ENCODE assay signal across 8 mouse cellular contexts in the genomic region with DNA sequence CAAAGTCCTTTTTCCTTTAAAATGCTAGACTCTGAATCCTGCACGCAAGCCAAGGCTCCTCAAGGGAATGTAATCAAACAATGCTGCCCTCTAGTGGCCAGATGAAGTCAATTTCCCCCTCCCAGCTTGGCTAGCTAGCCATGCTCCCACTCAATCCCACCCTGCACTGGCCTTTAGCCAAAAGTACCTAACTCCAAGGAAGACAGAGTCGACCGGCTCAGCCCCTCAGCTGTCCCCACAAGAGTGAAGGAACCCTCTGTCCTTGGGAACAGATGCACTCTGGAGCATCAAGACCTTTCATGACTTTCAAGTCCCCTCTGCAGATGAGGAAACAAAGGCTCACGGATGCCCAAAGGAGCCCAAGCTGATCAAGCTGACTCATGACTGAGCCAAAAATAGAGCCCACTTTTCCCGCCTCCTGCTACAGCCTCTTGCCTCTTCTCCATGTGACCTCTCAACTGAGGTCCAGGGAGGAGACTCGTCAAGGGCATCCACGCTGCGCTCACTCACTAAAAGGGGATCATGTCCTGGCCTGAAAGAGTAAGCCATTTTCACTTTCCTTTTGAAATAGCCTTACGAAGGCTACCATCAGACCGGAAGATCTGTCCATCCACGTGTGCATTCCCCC. TPM values are rescaled to one million over a fixed set of nuclear protein-coding genes. Genes with fewer than 3 reads are reported as not detected.
DNase-seq lines count a peak whose midpoint lies in the region; ATAC-seq and TF ChIP-seq lines count a peak whose summit lies in the region.

No protein-coding gene starts in this region.

- H3K9me3 ChIP-seq in intestine, embryonic 16.5 days (ENCODE audit: control insufficient read depth, low read length) = no peaks in the 10 kb centered on the region
- H3K9me3 ChIP-seq in liver, embryonic 14.5 days (ENCODE audit: control insufficient read depth, low read length) = no peaks in the 10 kb centered on the region
- no peaks in the 10 kb centered on the region for H3K9me3 ChIP-seq in neural tube, embryonic 13.5 days

- 56% methylated on average over 11 of the region's 11 CpGs for WGBS in intestine, embryonic 16.5 days
- 41% methylated on average over 11 of the region's 11 CpGs for WGBS in liver, embryonic 14.5 days (ENCODE audit: insufficient replicate concordance)
- WGBS in neural tube, embryonic 13.5 days = 62% methylated on average over 11 of the region's 11 CpGs

- no peak overlapping the region for H3K27ac ChIP-seq in intestine, embryonic 16.5 days (ENCODE audit: low read length)
- H3K27ac ChIP-seq in liver, embryonic 14.5 days = no peak overlapping the region
- no peak overlapping the region for H3K27ac ChIP-seq in neural tube, embryonic 13.5 days (replicated peaks)

- H3K36me3 ChIP-seq in intestine, embryonic 16.5 days (ENCODE audit: control insufficient read depth, insufficient read depth, low read length) = no peaks in the 10 kb centered on the region; the same call in 1 of the 2 replicates
- H3K36me3 ChIP-seq in liver, embryonic 14.5 days (replicated peaks; ENCODE audit: control insufficient read depth, insufficient read depth, low read depth) = no peaks in the 10 kb centered on the region
- peaks cover 18% of the 10 kb centered on the region; the same call in 1 of the 2 replicates for H3K36me3 ChIP-seq in neural tube, embryonic 13.5 days

- peak; percentile 83 for TF ChIP-seq CTCF in liver, embryonic 14.5 days (IDR thresholded peaks at IDR 0.05; ENCODE audit: low read depth)

- no peaks in the 10 kb centered on the region for H3K27me3 ChIP-seq in intestine, embryonic 16.5 days (replicated peaks; ENCODE audit: control insufficient read depth, insufficient read depth, low read length)
- H3K27me3 ChIP-seq in liver, embryonic 14.5 days (ENCODE audit: control insufficient read depth, insufficient read depth, low read length) = no peaks in the 10 kb centered on the region
- H3K27me3 ChIP-seq in neural tube, embryonic 13.5 days = no peaks in the 10 kb centered on the region

- H3K4me1 ChIP-seq in intestine, embryonic 16.5 days (ENCODE audit: control insufficient read depth, insufficient read depth, low read length) = no peaks in the 10 kb centered on the region
- no peaks in the 10 kb centered on the region for H3K4me1 ChIP-seq in liver, embryonic 14.5 days (replicated peaks; ENCODE audit: control insufficient read depth in 2 of 2, insufficient read depth in 2 of 2, low read length in 1 of 2)
- H3K4me1 ChIP-seq in neural tube, embryonic 13.5 days (replicated peaks) = peaks cover 8% of the 10 kb centered on the region

- no peak overlapping the region for H3K4me2 ChIP-seq in intestine, embryonic 16.5 days (ENCODE audit: low read depth, low read length)
- H3K4me2 ChIP-seq in liver, embryonic 14.5 days (ENCODE audit: low read depth) = no peak overlapping the region
- no peak overlapping the region for H3K4me2 ChIP-seq in neural tube, embryonic 13.5 days

- DNase-seq in B cell, adult 2 months = peak; percentile 70
- DNase-seq in MN1 (ENCODE audit: low spot score) = peak; percentile 73
- peak; percentile 89 to 95 for DNase-seq in cerebellum, postnatal 10 days
- DNase-seq in gastrocnemius, postnatal 14 days = peak; percentile 40
- DNase-seq in liver, embryonic 14.5 days (ENCODE audit: low read depth in 3 of 3, low spot score in 3 of 3) = peak; percentile 13 to 39 (median 19)
- DNase-seq in thymus, postnatal 36 days = peak; percentile 49 to 52

- intact Hi-C loops in gastrocnemius, postnatal 14 days (cut with DNase I; ENCODE audit: low total_unique reads) = loop anchor here (5.0 to 10.0 kb wide), 3 partner anchors 73 to 325 kb away; no protein-coding TSS in a partner anchor

- H3K9ac ChIP-seq in intestine, embryonic 16.5 days (ENCODE audit: low read depth, low read length) = no peak overlapping the region
- no peak overlapping the region for H3K9ac ChIP-seq in liver, embryonic 14.5 days (replicated peaks)
- no peak overlapping the region for H3K9ac ChIP-seq in neural tube, embryonic 13.5 days

- TF ChIP-seq EP300 in liver, embryonic 14.5 days (IDR thresholded peaks at IDR 0.05; ENCODE audit: low read depth) = no peak

- no peak overlapping the region for H3K4me3 ChIP-seq in intestine, embryonic 16.5 days (ENCODE audit: low read length)
- no peak overlapping the region for H3K4me3 ChIP-seq in liver, embryonic 14.5 days (ENCODE audit: insufficient read depth in 1 of 2, low read depth in 2 of 2, low read length in 2 of 2)
- no peak overlapping the region for H3K4me3 ChIP-seq in neural tube, embryonic 13.5 days

- peak; percentile 50 for ATAC-seq in intestine, embryonic 16.5 days
- no peak for ATAC-seq in liver, embryonic 14.5 days (ENCODE audit: insufficient read depth)
- peak; percentile 58 for ATAC-seq in neural tube, embryonic 13.5 days (ENCODE audit: low read depth)

RNA-seq across cellular contexts. Expression of a gene that starts 32.1 kb away (rescaled TPM):
- 1 to 10 TPM; 3.6 to 4.7 TPM for total RNA-seq in gastrocnemius, postnatal 14 days (2021)
- 14.6 and 14.7 TPM in 2 replicates for polyA plus RNA-seq in intestine, embryonic 16.5 days (2015; fragmentation: Nextera tagmentation; extraction: Ambion mirVana)
- polyA plus RNA-seq in liver, embryonic 14.5 days (2012; rRNA removed) = 2.2 and 3.3 TPM in 2 replicates
- 5.5 and 5.9 TPM in 2 replicates for polyA plus RNA-seq in liver, embryonic 14.5 days (2014; fragmentation: Nextera tagmentation; extraction: Ambion mirVana)
- 30.7 and 34.0 TPM in 2 replicates for polyA plus RNA-seq in neural tube, embryonic 13.5 days (2015; fragmentation: Nextera tagmentation; extraction: Ambion mirVana)

Comparison
In these comparisons a context has a peak if more than half of its experiments do, and no peak if none do; other contexts are left out.
1. DNase-seq: peak in every context shown above with its lines; median percentile 92 in cerebellum, postnatal 10 days; 73 in MN1; 70 in B cell, adult 2 months; 50 in thymus, postnatal 36 days; 40 in gastrocnemius, postnatal 14 days; 19 in liver, embryonic 14.5 days.